Mouse (Mus musculus) erythroblast, embryonic 14.5 days (primary cell): ENCODE measurements around the gene Olfr70.

ENCODE experiments used
- GATA1 ChIP-seq: IDR thresholded peaks from 2 replicates; pipeline ENCODE4 v1.6.1; 2012; ENCODE audit warnings: low read length, inconsistent platforms, mixed read lengths
- TAL1 ChIP-seq: IDR thresholded peaks from 3 replicates; pipeline ENCODE4 v1.6.1; 2012; ENCODE audit warnings: low read length, inconsistent platforms, mixed read lengths

DNA sequence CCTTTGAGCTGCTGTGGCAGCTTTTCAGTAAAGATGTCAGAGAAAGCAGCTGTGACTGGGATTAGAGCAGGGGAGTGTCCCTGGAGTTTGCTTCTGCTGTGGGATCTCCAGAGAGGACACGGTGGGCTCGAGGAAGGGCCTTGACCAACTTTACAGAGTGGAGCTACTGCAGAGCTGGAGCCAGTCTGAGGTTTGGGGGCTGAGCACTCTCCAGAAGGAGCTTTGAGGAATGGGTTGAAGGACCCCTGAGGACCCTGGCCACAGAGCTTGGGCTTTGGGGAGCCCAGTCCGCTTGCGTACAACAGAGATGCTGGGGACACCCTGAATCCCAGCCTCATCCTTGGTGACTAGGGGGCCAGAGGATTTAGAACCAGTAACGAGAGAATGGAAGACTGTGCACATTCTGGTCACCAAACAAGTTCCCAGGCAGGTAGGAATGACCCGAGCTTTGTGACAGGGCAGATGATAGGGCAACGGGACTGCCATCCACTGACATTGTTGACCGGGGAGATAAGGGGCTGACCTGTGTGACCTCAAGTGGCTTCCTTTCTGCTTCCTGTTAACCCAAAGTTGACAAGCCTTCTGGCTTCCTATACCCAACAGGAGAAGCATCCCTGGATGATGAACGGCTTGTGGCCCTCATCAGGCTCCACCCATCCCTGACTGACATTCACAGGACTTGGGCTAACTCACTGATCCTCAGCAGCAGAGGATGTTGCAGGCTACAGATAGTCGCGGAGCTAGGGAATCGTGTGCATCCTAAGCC is 25.8 kb upstream of the Olfr70 start:
- no peak for TF ChIP-seq GATA1
- TF ChIP-seq TAL1 = no peak
